Mouse (Mus musculus) heart, postnatal 4 days (tissue): Measurements from ENCODE around the gene Clns1a. TPM values are rescaled to one million over a fixed set of nuclear protein-coding genes. Genes with fewer than 3 reads are reported as not detected.
A peak's percentile ranks its signal among the peaks of the same experiment; 100 is the strongest.

Experiments used
- DNase-seq: peaks from one replicate; pipeline ENCODE4 v3.0.0; 2021
- total RNA-seq, 2 experiments: library from RNA; stranded (reverse); gene quantifications; 2 replicates each; pipeline ENCODE4 v1.2.3; 2021

Clns1a gene
- 10 to 100 TPM; 41.6 to 43.4 TPM for total RNA-seq

GRCm38 (mm10) chr7:97696506-97697254 lies at the start of gene Clns1a:
Clns1a (plus strand) TSS chr7:97696634.
- peak; percentile 96 for DNase-seq

DNA sequence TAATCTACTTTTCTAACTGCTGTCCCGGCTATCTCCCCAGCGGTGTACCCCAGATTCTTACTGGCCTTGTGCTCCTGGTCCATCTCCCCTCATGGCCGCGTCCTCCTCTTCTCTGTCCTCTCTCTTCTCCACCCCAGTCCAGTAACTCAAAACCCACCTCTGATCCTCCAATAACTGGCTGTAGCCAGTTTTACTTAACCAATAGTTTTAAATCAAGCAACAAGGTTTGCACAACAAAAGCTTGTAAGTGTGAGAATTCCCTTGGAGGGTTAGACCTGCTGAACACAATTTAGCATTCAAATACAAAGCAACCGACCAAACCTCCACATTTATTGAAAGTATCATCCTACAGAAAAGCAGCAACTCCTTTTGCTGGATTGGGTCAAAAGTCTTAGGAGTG lies 48.8 kb upstream of the Clns1a start:
- no peak for DNase-seq

DNA sequence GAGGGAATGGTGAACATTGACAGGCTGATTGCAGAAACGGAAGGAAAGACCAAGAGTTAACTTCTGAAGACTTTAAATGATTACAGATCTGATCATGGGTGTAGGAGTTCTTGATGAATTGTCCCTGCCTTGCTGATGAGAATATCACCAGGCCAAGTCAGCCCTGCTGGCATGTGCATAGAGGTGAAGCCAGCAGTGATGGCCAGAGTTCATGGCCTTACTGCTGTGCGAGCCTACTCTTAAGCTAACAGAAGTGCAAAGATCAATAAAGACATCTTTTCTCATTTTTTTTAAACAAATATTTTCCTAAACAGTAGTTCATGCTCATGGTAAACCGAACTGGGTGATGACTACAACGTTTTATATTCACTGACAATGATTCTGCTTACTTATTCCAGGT lies 45.7 kb upstream of the Clns1a start:
- DNase-seq, result no peak

DNA sequence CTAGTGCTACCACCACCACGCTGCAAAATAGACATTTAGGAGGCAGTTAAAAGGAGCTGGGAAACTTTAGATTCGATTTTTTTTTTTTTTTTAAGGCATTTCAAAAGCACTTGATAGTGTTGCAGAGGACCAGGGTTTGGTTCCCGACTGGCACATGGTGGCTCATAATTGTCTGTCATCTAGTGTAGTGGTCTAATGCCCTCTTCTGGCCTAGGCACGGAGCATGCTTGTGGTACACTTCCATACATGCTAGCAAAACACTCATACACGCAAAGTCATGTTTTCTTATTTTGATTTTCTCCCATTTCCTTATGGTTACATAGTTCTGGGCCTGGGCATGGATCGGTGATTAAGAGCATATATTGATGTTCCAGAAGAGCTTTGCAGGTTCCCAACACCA lies 40.3 kb upstream of the Clns1a start:
- DNase-seq, result no peak

DNA sequence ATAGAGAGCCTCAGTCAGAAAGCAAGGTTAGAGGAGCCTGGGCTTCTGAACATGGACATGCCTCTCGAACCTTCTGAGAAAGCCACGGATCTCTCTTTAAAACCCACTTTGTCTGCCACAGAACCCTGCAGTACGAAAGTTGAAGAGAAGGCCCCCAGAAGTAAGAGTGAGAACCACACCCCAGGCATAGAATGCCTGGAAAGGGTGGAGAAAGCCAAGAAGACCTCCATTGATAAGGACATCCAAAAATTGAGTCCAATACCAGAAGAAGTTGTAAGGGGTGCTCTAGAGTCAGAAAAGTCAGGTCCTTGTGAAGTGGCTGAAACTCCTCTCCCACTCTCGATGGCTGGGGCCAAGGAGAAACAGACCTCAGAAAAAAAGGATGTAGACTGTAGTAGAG lies 34.8 kb upstream of the Clns1a start:
- DNase-seq, result no peak

DNA sequence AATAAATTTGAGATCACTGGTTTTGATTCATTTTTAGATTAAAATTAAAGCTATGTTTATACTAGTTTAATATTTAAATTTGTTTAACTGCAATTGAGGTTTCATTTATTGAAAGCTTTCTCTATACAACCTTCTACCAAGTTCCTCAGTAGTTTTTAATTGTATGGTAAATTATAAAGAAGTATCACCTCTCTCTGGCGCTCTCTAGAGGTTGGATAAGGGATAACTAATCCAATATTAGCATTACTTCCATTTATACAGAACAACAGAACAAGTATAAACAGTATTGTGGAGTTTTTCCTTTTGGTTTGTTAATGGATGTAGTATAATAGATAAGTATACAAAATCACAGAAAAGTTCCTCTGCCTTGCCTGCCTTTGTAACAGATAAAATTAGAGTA lies 17.2 kb upstream of the Clns1a start:
- DNase-seq, result no peak

DNA sequence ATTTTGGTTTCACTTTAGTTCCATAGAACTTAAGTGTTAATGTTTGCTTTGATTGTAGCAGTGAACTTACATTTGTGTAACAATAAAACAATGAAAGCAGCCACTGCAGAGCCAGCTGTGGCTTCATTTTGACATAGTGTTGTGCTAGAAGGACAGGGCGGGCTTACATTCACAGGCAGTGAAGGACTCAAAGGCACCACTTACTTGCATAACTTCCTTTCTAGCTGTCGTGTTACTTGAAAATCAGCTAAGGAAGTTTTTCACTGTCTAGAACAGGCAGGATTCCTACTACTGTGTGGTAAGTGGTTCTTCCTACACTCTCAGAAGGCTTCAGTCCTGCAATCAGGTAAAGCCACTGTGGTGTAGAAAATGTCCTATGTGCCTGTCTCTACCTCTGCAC lies 8.6 kb upstream of the Clns1a start:
- DNase-seq, result no peak

- no peak for DNase-seq
These were observed 993 bp upstream of the Clns1a start for GRCm38 (mm10) chr7:97695441-97695840.

DNA sequence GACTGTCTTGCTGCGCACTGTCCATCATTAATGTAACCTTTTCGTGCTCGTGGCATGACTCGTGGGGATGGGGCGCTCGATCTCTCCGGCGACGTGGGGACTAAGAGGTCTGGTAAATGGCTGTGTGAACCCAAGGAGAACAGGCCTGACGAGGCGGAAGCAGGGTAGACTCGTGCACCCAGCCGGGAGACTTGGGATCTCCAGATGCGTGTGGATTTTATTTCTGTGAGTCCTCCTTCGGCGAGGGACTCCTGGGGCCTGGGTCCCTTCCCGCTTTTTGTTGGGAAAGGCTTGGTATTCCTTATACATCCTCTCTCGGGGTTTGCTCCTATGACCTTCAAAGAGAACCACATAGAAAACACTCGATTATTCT lies 315 bp upstream of the Clns1a start:
- DNase-seq, result no peak

DNA sequence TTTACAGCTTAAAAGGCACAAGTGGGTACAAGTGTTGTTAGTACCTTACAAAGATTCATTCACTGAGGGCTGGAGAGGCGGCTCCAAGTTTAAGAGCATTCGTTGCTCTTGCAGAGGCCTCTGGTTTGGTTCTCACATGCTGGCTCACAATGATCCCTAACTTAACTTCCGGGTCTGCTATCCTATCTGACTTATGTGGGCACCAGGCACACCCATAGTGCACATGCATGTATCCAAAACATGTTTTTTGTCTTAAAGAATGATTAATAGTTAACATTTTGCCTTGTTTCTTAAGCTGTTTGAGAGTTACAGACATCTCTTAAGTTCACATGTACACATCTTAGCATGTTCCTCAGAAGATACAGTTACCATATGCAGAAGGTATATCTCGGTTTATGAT lies 3.7 kb downstream of the Clns1a start:
- no peak for DNase-seq

- no peak for DNase-seq
These were observed 4.7 kb downstream of the Clns1a start for GRCm38 (mm10) chr7:97701106-97701505.

- no peak for DNase-seq
These were observed 10.7 kb downstream of the Clns1a start for GRCm38 (mm10) chr7:97707123-97707522.

- no peak for DNase-seq
These were observed 11.4 kb downstream of the Clns1a start for GRCm38 (mm10) chr7:97707809-97708208.

DNA sequence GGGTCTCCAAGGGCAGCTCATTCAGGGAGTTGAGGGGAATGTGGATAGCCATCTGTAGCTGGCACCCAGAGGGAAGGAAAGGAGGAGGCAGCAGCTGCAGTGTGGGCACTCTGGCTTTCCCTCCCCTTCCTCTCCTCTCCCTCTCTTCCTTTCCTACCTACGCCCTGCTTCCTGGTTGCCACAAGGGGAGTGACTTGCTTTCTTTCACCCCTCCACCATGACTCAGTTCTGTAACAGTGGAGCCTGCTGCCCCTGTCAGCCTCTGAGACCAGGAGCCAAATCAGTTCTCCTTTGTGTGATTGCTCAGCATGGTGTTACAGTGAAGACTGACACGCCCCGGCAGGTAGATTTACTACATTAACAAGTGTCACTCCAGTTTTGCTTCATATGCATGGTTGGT lies 12.8 kb downstream of the Clns1a start:
- no peak for DNase-seq

- DNase-seq, result no peak
These were observed 18.2 kb downstream of the Clns1a start for GRCm38 (mm10) chr7:97714651-97715050.

DNA sequence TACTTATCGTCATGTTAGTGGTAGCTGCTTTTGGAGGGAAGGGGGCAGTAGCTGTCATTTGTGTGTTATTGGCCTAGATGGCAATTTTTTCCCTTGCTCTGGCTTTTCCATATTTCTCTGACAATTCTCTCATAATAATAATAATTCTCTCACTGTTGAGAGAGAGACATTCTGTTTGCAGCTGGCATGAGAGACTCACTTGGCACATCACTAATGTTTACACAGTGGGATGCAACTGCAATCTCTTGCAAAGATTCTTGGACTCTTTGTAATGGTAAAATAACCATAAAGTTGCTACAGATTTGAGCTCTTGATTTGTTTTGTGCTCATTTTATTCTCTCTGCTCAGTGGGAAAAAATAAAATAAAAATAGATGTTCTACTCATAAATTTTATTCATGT lies 20.9 kb downstream of the Clns1a start:
- no peak for DNase-seq

GRCm38 (mm10) chr7:97719078-97719477 lies 22.6 kb downstream of the Clns1a start:
- no peak for DNase-seq

GRCm38 (mm10) chr7:97720109-97720508 lies 23.7 kb downstream of the Clns1a start:
- DNase-seq, result no peak

GRCm38 (mm10) chr7:97722278-97722918 lies 26.0 kb downstream of the Clns1a start:
- no peak for DNase-seq

- no peak for DNase-seq
These were observed 27.5 kb downstream of the Clns1a start for GRCm38 (mm10) chr7:97723646-97724538.

GRCm38 (mm10) chr7:97725401-97725800 lies 29.0 kb downstream of the Clns1a start:
- DNase-seq, result no peak

DNA sequence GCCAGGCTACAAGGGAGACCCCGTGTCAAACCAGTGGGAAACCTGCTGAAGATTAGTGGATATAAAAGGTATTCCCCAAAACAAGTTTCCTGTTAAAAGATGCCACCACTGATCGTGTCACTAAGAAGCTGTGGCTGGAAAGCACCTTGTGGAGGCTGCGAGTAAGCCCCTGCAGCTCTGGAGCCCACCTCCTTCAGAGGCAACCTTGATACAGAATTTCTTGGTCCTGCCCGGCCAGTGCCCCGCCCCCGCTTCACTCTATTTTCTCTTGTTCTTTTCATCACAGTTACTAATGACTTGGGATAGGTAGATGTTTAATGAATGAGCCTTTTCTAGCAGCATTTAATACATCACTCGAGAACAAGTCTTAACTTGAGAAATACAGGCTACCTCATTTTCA lies 29.6 kb downstream of the Clns1a start:
- DNase-seq, result no peak

- no peak for DNase-seq
These were observed 30.3 kb downstream of the Clns1a start for GRCm38 (mm10) chr7:97726778-97727177.
